Mouse (Mus musculus) limb, embryonic 13.5 days (tissue): ENCODE measurements around the gene Zdhhc19. TPM values are rescaled to one million over a fixed set of nuclear protein-coding genes. Genes with fewer than 3 reads are reported as not detected.

Experiments
- ATAC-seq: fragments of 200-750 bp; cut with Nextera tagmentation; 2 replicates; pipeline ENCODE4 v1.8.0; 2017; ENCODE audit warnings: low read depth, moderate number of reproducible peaks, moderate TSS enrichment; ENCODE audit not compliant: low FRiP score
- H3K27ac ChIP-seq: fragments of 300-500 bp; sonication (generic); 2 replicates; pipeline ENCODE4 v1.5.1; 2015; ENCODE audit warnings: inconsistent platforms, mild to moderate bottlenecking, moderate library complexity
- H3K27me3 ChIP-seq: fragments of 300-500 bp; sonication (generic); 2 replicates; pipeline ENCODE4 v1.6.1; 2015; ENCODE audit warnings: mild to moderate bottlenecking, inconsistent platforms
- H3K36me3 ChIP-seq: fragments of 300-500 bp; sonication (generic); 2 replicates; pipeline ENCODE4 v1.6.1; 2015; ENCODE audit warnings: inconsistent platforms, mild to moderate bottlenecking, moderate library complexity
- H3K4me1 ChIP-seq: fragments of 300-500 bp; sonication (generic); 2 replicates; pipeline ENCODE4 v1.6.1; 2015; ENCODE audit warnings: inconsistent platforms
- H3K4me2 ChIP-seq: fragments of 300-500 bp; sonication (generic); replicated peaks from 2 replicates; pipeline ENCODE4 v1.6.1; 2015; ENCODE audit warnings: inconsistent platforms, mild to moderate bottlenecking, moderate library complexity
- H3K4me3 ChIP-seq: fragments of 300-500 bp; sonication (generic); 2 replicates; pipeline ENCODE4 v1.5.1; 2015; ENCODE audit warnings: moderate library complexity, mild to moderate bottlenecking, inconsistent platforms
- H3K9ac ChIP-seq: fragments of 300-500 bp; sonication (generic); 2 replicates; pipeline ENCODE4 v1.6.1; 2015; ENCODE audit warnings: mild to moderate bottlenecking, inconsistent platforms
- H3K9me3 ChIP-seq: fragments of 300-500 bp; sonication (generic); 2 replicates; pipeline ENCODE4 v1.6.1; 2016; ENCODE audit warnings: inconsistent platforms
- WGBS: fragments of 180-500 bp; shearing (Covaris S2); methylation state at CpG from one replicate; pipeline ENCODE4 v1.1.7; 2015; 5-methylcytosine and 5-hydroxymethylcytosine counted together
- polyA plus RNA-seq: library from polyadenylated mRNA; unstranded; fragments of >200 nt; fragmentation: Nextera tagmentation; extraction: Ambion mirVana; gene quantifications from 2 replicates; pipeline ENCODE4 v1.2.1, GENCODE M21; 2015

Zdhhc19 gene
- polyA plus RNA-seq, 1 experiment from 2014 or later: not detected

DNA sequence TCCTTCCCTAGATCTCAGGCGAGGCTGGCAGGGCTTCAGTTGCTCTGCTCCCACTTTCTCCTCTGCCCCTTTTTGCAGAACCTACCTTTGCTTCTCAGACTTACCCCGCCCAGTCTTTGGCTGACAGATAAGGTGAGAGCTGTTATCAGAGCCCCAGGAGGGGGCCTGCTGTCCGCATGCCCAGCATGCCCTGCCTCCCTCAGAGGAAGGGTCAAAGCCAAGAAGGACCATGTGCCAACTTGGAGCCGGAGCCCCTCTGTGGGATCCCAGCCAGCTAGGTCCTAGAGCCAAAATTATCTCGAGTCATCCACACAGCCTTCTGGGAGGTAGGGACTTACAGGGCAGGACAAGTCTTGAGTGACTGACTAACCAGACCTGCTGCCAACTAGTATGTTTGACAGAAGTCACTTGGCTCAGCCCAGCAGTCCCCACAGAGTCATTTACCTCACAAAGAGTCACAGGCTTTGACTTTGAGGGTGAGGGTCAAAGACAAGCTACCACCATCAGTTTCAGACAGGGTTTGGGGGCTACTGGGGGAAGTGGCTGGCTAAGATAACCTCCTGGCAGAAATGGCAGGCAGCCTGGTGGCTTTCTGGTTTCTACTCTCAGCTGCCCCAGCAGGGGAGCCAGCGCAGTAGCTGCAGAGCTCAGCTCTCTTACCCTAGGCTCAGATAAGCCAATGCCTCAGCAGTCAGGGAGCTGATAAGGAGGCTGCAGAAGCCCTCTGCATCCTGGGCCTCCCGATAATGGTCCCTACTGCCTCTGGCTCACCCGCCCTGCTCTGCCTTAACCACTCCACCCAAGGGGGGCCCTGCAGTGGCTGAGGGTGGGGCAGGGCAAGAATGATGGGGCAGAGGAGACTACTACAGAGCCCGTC lies 13.2 kb downstream of the Zdhhc19 start:
- WGBS: 63% methylated on average over 9 of the region's 9 CpGs
- no peak overlapping the region for H3K9ac ChIP-seq

DNA sequence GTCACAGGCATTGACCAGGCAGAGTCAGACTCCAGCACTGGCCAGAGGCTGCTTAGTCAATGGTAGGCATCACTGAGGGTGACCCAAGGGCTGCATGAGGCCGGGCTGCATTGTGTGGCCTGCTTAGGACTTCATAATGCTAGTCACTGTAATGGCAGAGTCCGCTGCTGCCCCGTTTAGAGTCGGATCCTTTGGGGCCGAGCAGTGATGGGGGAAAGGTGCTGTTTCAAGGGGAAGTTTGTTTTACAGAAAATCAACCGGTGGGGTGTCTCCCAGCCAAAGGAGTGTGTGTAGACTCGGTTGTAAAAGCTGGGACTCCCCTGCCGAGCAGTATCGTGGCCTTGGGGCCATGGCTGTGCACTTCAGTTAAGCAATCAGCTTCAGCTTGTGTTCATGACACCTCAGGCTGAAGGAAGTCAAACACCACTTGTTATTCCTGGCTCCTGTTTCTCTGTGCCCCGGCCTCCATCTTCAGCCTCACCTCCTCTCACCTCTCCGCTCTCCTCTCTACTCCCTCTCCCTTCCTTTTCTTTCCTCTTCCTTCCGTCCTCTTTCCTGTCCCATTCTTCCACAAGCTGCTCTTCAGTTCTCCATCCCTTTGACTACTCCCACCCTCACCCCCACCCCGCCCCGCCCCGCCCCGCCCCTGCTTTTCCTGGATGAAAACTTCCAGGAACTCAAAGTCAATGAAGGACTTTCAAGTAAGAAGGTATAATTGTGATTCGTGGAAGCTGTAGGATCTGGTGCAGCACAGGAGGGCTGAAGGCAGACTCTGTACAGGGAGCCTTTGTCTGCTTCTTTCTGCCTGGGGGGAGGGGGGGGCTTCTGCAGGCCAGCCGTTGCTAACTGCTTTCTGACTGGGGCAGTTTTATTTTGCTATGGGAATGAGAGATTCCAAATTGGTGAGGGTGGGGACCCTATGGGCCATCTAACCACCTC lies 14.6 kb downstream of the Zdhhc19 start:
- Histone ChIP-seq H3K4me1 (peaks cover 44% of the 10 kb centered on the region), H3K27me3 (no peaks in the 10 kb centered on the region), H3K4me2 (no peak overlapping the region), H3K36me3 (no peaks in the 10 kb centered on the region), H3K9me3 (no peaks in the 10 kb centered on the region), H3K9ac (peak overlapping the region; percentile 39; the same call in 1 of the 2 replicates), H3K27ac (peak overlapping the region; percentile 63; the same call in 1 of the 2 replicates), H3K4me3 (no peak overlapping the region)
- no peak for ATAC-seq
- WGBS: 56% methylated on average over 18 of the region's 18 CpGs

More for the DNA sequence above, 13.2 kb downstream of the Zdhhc19 start:
- Histone ChIP-seq H3K4me3 (no peak overlapping the region), H3K4me2 (no peak overlapping the region), H3K36me3 (no peaks in the 10 kb centered on the region), H3K27me3 (no peaks in the 10 kb centered on the region), H3K9me3 (no peaks in the 10 kb centered on the region), H3K4me1 (peaks cover 37% of the 10 kb centered on the region), H3K27ac (no peak overlapping the region)
- ATAC-seq: peak; percentile 26

DNA sequence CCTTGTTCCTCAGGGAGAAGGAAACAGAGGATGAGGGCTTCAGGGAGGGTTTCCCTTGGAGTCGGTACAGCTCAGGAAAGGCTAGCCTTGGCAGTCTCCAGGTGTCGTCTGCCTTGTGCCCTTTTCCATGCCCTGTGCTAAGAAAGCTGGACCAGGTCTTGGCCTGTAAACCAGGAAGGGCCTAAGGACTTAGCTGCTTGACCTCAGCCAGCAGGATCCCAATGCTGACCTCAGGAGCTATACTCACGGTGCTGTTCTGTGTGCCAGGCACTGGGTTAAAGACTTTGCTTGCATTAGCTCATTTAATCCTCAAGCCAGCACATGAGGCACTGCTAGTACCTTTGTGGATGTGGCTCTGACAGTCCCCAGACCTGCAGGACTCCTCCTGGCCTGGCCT lies 15.3 kb downstream of the Zdhhc19 start:
- Histone ChIP-seq H3K9me3 (no peaks in the 10 kb centered on the region), H3K27ac (peak overlapping the region; percentile 63; the same call in 1 of the 2 replicates), H3K27me3 (no peaks in the 10 kb centered on the region), H3K4me1 (peaks cover 51% of the 10 kb centered on the region), H3K36me3 (no peaks in the 10 kb centered on the region), H3K4me3 (no peak overlapping the region), H3K4me2 (no peak overlapping the region), H3K9ac (peak overlapping the region; percentile 39; the same call in 1 of the 2 replicates)
- 63% methylated on average over 3 of the region's 3 CpGs for WGBS
- ATAC-seq: no peak

DNA sequence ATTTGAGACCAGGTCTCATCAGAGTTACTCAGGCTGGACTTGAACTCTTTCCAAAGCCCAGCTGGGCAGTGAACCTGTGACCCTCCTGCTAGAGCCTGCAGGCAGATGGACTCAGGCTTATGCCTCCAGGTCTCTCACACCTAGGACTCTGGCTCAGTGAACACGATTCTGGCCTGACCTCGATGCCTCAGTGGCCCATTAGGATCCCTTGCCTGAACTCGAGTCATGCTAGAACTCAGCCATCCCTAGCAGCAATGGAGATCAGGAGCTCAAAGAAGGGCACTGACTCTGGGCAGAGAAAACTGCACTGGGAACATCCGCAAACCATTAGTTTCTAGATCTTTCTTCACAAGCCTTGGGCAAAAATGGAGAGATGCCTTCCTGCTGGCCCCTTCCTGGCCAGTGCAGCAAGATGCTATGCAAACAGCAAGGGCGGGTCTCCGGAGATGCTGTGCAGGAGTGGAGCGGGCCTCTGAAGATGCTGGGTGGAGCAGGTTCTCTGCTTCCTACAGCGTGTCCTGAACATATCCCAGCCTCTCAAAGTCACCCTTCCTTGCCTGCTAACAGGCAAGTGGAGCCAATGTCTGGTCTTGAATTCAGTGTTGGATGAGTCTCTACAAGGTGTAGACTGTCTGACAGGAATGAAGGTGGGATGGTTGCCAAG lies 15.9 kb downstream of the Zdhhc19 start:
- 85% methylated on average over 8 of the region's 8 CpGs for WGBS
- Histone ChIP-seq H3K4me2 (no peak overlapping the region), H3K4me1 (peaks cover 57% of the 10 kb centered on the region), H3K36me3 (no peaks in the 10 kb centered on the region), H3K27me3 (no peaks in the 10 kb centered on the region), H3K4me3 (no peak overlapping the region), H3K27ac (no peak overlapping the region; the same call in 1 of the 2 replicates), H3K9me3 (no peaks in the 10 kb centered on the region), H3K9ac (no peak overlapping the region)
- no peak for ATAC-seq

DNA sequence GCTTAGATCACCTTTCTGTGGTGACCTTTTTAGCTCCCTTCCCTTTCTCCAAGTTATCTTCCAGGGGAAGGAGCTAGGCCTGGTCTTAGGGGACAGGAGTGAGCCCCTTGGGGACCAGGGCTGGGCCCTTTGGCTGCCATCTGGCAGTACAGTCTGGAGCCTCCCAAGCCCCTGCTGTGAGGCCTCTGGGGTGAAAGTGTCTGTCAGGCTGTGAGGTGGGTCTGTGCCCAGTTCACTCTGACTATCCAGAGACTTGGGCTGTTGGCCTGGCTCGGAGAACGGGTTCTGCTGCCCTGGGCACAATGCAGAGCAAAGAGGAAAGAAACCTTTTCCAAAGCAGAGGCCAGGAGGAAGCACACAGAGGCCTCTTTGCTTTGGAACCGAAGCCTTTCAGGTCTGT lies 16.9 kb downstream of the Zdhhc19 start:
- Histone ChIP-seq H3K9me3 (no peaks in the 10 kb centered on the region), H3K4me1 (peaks cover 61% of the 10 kb centered on the region), H3K4me3 (no peak overlapping the region), H3K4me2 (no peak overlapping the region), H3K27me3 (no peaks in the 10 kb centered on the region), H3K36me3 (no peaks in the 10 kb centered on the region), H3K9ac (no peak overlapping the region), H3K27ac (peak overlapping the region; percentile 69)
- WGBS: 50% methylated on average over 3 of the region's 3 CpGs
- no peak for ATAC-seq

DNA sequence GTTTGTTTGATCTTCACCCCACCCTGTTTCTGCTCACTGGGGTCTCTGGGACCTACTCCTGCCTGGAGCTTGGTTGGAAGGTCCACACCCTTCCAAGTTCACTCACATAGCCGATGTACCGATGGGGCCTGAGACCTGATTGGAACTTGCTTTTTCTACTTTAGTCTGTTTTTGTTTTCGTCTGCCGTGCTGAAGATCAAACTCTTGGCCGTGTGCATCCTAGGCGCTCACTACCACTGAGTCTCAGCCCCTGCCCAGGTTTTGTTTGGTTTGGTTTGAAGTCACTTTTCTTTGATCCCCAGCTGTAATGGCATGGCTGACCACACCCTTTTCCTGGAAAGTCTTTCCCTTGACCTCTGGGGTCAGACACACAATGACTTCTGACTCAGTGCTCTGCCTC lies 17.3 kb downstream of the Zdhhc19 start:
- WGBS: 78% methylated on average over 6 of the region's 6 CpGs
- H3K9ac ChIP-seq: no peak overlapping the region
- no peak overlapping the region for H3K4me3 ChIP-seq
- no peaks in the 10 kb centered on the region for H3K27me3 ChIP-seq
- no peaks in the 10 kb centered on the region for H3K36me3 ChIP-seq
- H3K9me3 ChIP-seq: no peaks in the 10 kb centered on the region
- H3K27ac ChIP-seq: peak overlapping the region; percentile 69; the same call in 1 of the 2 replicates
- H3K4me2 ChIP-seq: no peak overlapping the region
- peaks cover 61% of the 10 kb centered on the region for H3K4me1 ChIP-seq
- ATAC-seq: no peak

DNA sequence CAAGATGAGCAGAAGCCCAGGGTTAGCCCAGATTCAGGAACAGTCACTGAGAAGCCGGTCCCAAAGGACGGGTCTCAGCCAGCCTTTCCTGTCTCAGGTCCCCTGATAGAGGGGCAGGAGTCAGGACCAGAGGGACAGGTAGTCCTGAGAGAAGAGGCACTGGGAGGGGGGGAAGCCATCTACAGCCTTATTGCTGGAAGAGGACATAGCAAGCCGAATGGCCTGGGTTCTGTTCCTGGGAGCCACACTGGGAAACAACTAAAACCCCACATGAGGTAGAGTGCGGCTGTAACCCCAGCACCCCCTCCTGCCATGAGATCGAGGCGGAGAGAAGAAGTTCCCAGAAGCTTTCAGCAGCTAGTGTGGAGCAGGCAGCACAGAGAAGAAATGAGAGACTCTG lies 17.9 kb downstream of the Zdhhc19 start:
- Histone ChIP-seq H3K27ac (peak overlapping the region; percentile 69; the same call in 1 of the 2 replicates), H3K27me3 (no peaks in the 10 kb centered on the region), H3K4me2 (no peak overlapping the region), H3K4me3 (no peak overlapping the region), H3K4me1 (peaks cover 61% of the 10 kb centered on the region), H3K9me3 (no peaks in the 10 kb centered on the region), H3K9ac (no peak overlapping the region), H3K36me3 (no peaks in the 10 kb centered on the region)
- no peak for ATAC-seq
- WGBS: 94% methylated on average over 6 of the region's 6 CpGs

DNA sequence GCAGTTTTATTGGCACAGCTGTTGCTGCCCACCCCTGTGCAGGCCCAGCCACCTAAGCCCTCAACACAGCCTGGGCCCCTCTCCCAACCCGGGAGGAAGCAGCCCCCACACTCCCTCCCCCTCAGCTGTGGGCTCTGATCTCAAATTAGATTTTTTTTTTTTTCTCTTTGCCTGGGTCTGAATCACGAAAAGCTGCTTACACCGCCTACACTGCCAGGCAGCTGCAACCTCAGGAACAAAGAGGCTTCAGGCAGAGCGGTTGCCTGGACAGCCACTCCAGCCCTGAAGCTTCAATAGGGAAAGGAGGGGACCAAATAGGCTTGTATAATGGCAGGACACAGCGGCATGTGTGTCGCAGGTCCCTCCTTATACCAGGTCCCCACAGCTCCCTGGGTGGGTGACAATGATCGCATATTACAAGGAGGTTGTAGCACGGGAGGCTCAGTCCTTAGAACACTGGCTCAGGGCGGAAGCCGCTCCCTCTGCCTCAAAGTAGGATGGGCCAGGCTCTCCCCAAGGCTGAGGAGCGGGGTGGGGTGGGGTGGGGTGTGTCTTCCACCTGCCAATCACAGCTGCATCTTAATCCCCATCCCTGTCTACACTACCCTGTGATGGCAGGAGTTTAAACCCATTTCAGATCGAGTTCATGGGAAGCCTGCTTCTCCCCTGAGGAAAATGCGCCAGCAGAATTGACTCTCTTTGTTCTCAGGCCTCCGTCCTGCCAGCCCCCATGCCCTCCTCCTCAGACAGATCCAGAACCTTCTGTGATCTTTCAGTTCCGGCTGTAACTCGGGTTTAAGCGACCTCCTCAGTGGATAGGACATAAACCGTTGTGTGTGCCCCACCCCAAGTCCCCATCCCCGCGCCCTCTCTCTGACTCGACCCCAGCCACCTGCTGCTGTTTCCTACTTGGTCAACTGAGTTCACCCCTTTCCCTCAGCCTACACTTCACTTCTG lies 20.2 kb downstream of the Zdhhc19 start:
- no peaks in the 10 kb centered on the region for H3K36me3 ChIP-seq
- H3K27me3 ChIP-seq: no peaks in the 10 kb centered on the region
- peak overlapping the region; percentile 64 for H3K9ac ChIP-seq
- H3K4me2 ChIP-seq: peak overlapping the region; percentile 59
- peaks cover 50% of the 10 kb centered on the region for H3K4me1 ChIP-seq
- no peaks in the 10 kb centered on the region for H3K9me3 ChIP-seq
- H3K27ac ChIP-seq: peak overlapping the region; percentile 95
- WGBS: 9% methylated on average over 21 of the region's 21 CpGs
- H3K4me3 ChIP-seq: peak overlapping the region; percentile 25
- ATAC-seq: peak; percentile 89

DNA sequence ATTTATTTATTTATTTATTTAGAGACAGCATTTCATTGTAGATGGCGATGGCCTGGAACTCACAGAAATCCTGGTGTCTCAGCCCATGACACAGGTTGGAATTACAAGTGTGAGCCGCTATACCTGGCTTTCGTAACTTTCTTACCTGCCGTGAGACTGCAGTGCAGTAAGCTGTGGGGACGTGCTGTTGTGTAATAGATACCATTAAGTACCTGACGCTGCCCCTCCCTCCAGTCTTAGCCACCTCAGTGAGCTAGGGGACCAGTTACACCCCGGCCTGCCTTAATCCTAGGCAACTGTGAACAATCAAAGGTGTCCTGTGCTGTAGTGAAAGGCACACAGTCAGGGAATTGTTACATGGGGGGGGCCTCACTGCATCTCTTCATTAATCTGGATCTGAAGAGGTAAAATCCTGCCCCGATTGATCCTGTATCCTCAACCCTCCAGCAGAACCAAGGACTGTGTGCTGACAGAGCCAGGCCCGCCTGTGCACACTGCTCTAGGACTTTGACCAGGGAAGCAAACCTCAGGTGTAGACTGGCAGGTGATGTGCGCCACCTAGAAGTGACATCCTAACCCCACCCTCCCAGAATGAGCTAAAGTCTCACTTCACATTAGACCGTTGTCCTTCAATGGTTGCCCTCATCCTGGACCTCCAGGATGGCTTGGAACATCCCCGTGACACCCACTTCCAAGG lies 21.9 kb downstream of the Zdhhc19 start:
- no peak for ATAC-seq
- no peak overlapping the region for H3K27ac ChIP-seq

DNA sequence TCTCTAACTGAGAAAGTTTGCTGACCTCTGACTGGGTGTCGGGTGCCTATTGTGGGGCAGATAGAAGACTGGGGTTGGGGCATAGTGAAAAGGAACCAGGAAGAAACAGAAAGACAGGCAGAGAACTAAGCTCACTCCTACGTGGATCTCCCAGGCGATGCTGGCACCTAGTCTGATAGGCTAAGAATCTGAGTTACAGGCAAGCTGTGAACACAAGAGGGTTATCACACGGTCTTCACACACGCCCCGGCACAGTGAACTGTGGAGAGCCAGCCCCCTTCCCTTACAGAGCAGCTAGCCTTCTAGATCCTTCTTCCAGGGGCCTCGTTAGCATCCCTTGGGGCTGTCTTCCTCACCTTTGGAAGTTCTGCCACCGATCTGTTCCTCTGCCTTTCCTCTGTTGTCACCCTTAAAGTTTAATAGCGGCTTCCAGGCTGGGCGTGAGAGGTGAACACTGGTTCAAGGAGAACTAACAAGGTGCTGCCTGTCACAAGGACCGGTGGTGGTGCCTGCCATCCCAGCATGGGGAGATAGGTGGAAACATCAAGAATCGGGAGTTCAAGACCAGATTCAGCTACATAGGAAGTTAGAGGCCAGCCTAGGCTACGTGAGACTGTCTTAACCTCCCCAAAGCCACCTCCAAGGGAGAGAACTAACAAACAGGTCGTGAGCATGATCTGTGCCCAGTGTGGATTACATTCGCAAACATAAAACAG lies 23.7 kb downstream of the Zdhhc19 start:
- no peak overlapping the region for H3K27ac ChIP-seq

More for the DNA sequence above, 21.9 kb downstream of the Zdhhc19 start:
- H3K36me3 ChIP-seq: no peaks in the 10 kb centered on the region
- no peaks in the 10 kb centered on the region for H3K27me3 ChIP-seq
- WGBS: 80% methylated on average over 12 of the region's 12 CpGs
- no peaks in the 10 kb centered on the region for H3K9me3 ChIP-seq
- no peak overlapping the region for H3K4me3 ChIP-seq
- no peak overlapping the region for H3K9ac ChIP-seq
- no peak overlapping the region for H3K4me2 ChIP-seq
- peaks cover 44% of the 10 kb centered on the region for H3K4me1 ChIP-seq

More for the DNA sequence above, 23.7 kb downstream of the Zdhhc19 start:
- WGBS: 76% methylated on average over 15 of the region's 15 CpGs
- Histone ChIP-seq H3K9me3 (no peaks in the 10 kb centered on the region), H3K27me3 (no peaks in the 10 kb centered on the region), H3K9ac (no peak overlapping the region), H3K4me2 (no peak overlapping the region), H3K4me1 (peaks cover 37% of the 10 kb centered on the region), H3K4me3 (no peak overlapping the region), H3K36me3 (no peaks in the 10 kb centered on the region)
- no peak for ATAC-seq
